Mouse (Mus musculus) left cerebral cortex, adult 11 months (tissue): Measurements from ENCODE around the gene 4930469K13Rik.

Experiments
- DNase-seq: peaks from one replicate; pipeline ENCODE4 v3.0.0; 2022; ENCODE audit warnings: low spot score

The 4930469K13Rik gene

DNA sequence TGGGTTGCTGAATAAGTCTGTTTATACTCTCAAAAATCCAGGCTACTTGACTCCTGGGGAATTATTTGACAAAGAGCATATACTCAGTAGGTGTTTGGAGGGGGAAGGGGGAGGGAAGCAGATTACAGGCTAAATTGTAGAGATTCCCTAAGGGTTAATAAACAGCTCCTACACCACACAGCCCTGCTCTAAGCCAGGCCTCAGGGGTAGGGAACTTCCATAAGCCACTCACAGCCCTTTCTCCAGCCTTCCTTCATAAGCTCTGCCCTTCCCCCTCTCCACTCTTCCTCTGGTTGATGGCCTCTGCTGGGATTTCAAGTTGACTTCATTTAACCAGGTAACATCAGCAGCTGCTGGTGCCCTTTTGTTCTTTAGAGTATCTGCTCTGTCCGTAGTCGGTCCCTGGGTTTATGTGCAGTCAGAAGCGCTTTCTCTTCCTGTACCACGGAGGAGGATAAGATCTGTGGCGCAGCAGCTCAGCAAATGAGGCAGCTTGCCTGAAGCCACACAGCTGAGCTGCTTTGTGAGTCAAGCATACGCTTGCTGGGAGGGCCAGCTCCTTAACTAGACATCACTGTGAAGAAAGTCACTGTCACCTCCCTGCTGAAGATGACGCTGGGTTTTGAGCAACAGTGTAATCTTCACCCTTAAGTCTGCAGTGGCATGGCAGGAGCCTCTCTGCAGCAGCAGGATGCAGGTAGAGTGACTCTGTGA lies 159.6 kb downstream of the 4930469K13Rik start:
- no peak for DNase-seq

DNA sequence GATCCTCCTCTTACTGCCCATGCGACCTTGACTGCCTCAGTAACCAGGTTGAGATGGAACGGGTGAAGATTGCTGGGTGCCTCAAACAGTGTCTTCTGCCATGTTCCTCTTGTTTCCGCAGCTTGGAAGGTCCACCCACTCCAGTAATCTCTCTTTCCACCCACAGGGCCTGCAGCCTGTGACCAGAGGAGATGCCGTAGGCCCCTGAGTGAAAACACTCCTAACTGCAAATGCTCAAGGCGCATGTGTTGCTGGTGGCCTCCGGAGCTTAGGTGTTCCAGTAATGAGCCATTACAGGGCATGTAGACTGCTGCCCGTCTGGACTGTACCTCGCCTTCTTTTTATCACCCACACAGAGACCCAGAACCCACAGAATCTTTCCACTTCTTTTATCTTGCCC lies 160.7 kb downstream of the 4930469K13Rik start:
- no peak for DNase-seq

DNA sequence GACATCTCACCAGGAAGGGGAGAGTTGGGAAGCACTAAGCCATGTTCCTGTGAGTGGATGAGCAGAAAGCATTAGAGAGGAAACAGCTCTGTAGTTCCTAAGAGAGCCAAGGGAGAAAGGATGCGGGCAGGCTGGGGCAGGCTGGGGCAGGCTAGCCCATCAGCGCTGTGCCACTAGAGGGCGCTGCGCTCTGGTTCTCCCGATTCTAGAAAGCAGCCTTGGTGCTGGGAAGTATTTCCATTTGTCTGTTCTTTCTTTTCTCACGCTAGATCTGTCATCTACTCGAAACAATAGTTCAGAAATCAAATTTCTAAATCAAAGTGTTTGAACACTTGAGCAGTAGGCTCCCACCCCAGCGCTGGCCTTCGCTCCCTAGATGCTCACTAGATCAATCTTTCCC lies 164.1 kb downstream of the 4930469K13Rik start:
- no peak for DNase-seq

DNA sequence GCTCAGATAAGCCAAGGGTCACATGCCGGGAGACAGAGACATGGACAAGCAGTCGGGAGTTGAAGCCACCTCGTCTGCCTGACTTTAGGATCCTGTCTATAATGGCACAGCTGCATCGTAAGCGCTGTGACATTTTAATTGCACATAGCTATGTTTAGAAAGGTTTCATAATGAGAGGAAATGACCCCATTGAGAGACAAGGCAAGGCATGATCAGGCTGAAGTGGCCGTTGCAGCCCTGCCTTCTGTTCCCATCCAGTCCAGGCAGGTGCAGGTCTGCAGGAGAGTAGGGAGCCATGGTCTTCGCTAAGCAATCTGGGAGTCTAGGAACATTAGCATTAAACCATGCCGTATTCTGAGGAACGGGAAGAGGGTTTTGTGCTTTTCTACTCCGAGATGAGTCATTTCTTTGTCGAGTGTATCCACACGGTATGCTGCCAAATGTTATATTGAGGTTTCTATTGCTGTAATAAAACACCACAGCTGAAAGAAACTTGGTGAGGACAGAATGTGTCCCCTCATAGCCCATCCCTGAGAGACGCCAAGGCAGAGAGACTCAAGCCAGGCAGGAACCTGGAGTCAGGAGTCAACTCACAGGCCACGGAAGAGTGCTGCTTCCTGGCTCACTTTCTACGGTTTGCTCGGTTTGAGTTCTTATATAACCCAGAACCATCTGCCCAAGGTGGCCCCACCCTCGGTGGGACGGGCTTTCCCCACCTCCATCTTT lies 165.8 kb downstream of the 4930469K13Rik start:
- no peak for DNase-seq

DNA sequence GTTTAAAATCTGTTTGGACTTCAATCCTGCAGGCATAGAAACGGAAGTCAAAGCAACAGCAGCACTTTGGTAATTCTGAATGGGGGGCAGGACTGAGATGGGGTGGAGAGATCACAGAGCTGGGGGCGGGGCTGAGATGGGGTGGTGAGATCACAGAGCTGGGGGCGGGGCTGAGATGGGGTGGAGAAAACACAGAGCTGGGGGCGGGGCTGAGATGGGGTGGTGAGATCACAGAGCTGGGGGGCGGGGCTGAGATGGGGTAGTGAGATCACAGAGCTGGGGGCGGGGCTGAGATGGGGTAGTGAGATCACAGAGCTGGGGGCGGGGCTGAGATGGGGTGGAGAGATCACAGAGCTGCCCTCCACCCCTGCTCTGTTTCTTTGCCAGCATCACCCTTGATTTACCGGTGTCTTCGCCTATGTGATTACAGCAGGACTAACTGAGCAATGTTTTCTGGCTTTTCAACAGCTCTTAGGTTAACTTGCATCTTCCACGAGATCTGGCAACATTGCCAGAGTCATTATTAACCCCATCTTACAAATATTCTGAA lies 166.4 kb downstream of the 4930469K13Rik start:
- no peak for DNase-seq

DNA sequence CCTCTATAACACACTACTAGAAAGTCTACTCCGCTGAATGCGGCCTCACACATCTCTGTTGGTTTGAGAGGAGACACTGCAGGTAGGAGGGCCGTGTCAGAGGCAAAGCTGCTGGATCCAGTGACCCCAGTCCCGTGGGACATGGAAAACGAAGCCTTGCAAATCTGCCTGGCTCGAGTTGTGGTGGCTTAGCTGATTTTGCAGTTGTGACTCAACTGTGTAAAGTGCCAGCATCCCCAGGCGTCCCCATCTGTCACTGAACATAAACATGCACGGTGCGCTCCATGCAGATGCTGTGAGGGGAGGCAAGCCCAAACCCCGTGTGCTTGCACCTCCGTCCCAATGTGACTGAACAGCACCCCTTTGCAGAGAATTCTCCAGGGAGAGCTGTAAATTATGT lies 168.9 kb downstream of the 4930469K13Rik start:
- DNase-seq, result no peak

DNA sequence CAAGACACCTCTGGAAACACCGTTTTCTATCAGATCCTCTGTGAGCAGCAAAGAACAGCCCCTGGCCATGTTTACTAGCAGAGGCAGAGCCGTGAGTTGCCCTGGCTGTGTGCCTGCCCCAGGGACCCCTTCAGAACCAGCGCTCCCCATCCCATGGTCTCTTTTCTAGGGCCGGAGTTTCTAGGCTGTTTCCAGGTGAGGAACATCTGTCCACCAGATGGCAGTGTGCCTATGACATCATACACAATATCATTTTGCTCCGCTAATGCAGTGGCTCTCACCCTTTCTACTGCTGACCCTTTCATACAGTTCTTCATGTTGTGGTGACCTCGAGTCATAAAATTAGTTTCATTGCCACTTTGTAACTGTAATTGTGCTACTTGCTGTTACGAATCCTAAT lies 169.7 kb downstream of the 4930469K13Rik start:
- no peak for DNase-seq

DNA sequence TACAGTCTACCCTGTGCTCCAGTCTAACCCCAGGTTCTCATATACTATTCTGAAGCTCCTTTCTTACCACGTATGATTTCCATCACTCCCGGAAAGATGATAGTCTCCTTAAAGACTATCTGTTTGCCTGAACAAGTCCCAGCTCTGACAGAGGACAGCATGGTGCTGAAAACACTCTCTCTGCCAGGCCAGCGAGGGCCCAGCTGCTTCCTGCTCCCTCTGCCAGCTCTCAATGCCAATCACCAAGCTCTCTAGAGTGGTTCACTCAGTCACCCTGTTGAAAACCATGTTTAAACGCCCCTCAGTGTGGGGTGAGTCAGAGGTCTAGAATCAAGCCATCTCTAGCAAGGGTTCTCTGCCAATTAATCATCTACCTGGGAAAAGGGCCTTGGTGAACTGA lies 170.5 kb downstream of the 4930469K13Rik start:
- DNase-seq, result no peak

DNA sequence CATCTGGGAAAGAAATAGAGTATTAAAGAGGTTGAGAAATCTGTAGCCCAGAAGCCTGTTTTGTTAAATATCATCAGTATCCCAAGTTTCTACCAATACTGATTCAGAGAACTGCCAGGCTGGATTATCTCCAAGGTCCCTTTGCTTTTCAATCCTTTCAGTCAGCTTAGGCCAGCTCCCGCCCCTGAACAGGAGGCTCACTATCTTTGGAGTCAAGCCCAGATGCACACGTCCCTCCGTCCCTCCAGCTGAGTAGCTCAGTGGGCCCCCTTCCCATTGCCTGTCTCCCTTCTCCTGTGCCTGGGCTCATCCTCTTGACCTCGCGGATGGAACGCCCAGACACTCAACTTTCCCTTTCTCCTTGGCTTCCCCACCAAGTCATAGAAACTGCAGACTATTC lies 171.0 kb downstream of the 4930469K13Rik start:
- no peak for DNase-seq

DNA sequence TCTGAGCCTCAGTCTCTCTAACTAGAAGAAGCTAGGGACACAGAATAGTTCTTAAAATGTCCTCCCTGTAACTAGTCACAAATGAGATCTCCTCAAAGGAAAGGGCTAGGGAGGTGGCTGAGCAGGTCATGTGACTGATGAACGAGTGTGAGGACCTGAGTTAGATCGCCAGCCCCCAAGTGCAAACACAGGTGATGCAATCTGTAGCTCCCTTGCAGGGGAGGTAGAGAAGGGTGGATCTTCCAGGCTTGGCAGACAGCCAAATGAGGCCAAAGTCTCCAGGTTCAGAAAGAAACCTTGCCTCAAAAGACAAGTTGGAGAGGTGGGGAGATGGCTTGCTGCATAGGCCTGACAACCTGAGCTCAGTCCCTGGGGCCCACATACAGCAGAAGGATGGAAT lies 171.8 kb downstream of the 4930469K13Rik start:
- DNase-seq, result no peak

DNA sequence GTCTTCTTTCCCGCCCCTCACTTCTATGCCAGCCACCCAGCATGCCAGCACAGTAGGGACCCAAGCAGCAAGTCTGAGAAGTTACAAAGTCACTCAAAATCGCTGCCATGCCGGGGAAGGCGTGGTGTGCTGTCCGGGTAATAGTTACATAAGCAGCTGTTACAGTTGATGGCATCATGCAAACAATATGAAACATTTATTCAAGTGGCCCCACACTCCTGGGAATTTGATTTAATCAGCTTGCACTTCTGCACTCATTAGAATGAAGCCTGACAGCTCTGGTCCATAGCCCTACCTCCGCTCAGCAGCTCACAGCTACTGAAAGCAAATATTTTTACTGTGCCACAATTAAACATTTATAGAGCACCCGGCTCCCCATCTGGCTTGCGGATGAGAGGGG lies 172.6 kb downstream of the 4930469K13Rik start:
- DNase-seq, result no peak
